Mouse (Mus musculus) E14TG2a.4 (cell line): Measurements from ENCODE around the gene Prkce.

ENCODE experiments used
- H3K27me3 ChIP-seq: 2 replicates; pipeline ENCODE4 v1.6.1; 2014; ENCODE audit warnings: low read length, control low read depth; ENCODE audit not compliant: insufficient read depth
- H3K36me3 ChIP-seq: 2 replicates; pipeline ENCODE4 v1.6.1; 2014; ENCODE audit warnings: low read length, control low read depth; ENCODE audit not compliant: insufficient read depth
- H3K4me1 ChIP-seq: replicated peaks from 2 replicates; pipeline ENCODE4 v1.6.1; 2014; ENCODE audit warnings: low read depth, low read length, control low read depth
- H3K4me3 ChIP-seq: replicated peaks from 2 replicates; pipeline ENCODE4 v1.5.1; 2014; ENCODE audit warnings: mild to moderate bottlenecking, low read length
- H3K9me3 ChIP-seq: 2 replicates; pipeline ENCODE4 v1.6.1; 2014; ENCODE audit warnings: low read length, control low read depth
- CTCF ChIP-seq: conservative IDR thresholded peaks from 2 replicates; pipeline ENCODE4 v1.5.1; 2014; ENCODE audit warnings: low read length
- NANOG ChIP-seq: IDR thresholded peaks from 2 replicates; pipeline ENCODE4 v1.6.1; 2014; ENCODE audit warnings: borderline replicate concordance, low read length, mixed read lengths
- POU5F1 ChIP-seq: IDR thresholded peaks from 2 replicates; pipeline ENCODE4 v1.6.1; 2014; ENCODE audit warnings: low read length, borderline replicate concordance

The Prkce gene

DNA sequence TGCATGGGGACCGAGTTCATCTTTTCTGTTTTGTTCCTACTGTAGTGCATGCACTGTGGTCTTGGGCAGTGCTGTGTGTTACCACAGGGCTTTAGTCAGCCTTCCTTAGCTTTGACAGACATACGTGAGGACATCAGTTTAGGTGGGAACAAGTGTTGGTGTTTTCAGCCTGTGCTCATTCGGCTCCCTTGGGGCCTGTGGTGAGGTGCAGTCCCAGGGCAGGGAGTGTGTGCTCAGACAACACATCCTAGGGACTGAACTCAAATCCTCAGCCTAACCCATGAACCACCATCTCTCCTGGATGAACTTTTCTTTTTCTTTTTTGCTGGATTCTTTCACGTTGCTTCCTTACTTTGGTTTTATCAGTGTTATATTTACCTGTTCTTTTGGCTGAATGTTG, 535.8 kb downstream of the Prkce start:
- TF ChIP-seq CTCF (no peak), POU5F1 (no peak), NANOG (no peak)

GRCm38 (mm10) chr17:86705236-86705635, 537.7 kb downstream of the Prkce start:
- no peaks in the 10 kb centered on the region for H3K27me3 ChIP-seq
- peaks cover 3% of the 10 kb centered on the region; the same call in 1 of the 2 replicates for H3K9me3 ChIP-seq
- H3K4me3 ChIP-seq: no peak overlapping the region
- no peaks in the 10 kb centered on the region for H3K36me3 ChIP-seq
- no peaks in the 10 kb centered on the region for H3K4me1 ChIP-seq
- no peak for TF ChIP-seq POU5F1
- TF ChIP-seq CTCF: no peak
- no peak for TF ChIP-seq NANOG

More for the DNA sequence above, 535.8 kb downstream of the Prkce start:
- H3K27me3 ChIP-seq: no peaks in the 10 kb centered on the region
- peaks cover 3% of the 10 kb centered on the region; the same call in 1 of the 2 replicates for H3K9me3 ChIP-seq
- H3K4me3 ChIP-seq: no peak overlapping the region
- H3K4me1 ChIP-seq: no peaks in the 10 kb centered on the region
- H3K36me3 ChIP-seq: no peaks in the 10 kb centered on the region

DNA sequence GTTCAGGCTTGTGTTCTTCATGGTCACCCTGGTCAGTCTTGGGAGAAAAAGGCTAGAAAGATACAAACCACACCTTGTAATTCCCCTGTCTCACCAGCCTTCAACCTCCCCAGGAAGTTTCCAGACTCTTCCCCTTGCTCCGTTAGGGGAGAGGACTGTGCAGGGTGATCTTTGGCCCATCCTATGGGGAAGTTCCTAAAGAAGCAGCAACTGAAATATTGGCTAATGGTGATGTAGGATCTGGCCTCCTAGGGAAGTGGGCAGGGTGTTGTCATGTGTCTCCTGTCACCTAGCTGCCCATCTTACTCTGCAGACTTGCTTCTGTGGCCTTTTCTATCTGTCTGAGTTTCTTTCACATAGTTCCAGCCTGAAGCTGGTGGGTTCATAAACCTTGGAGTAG, 538.9 kb downstream of the Prkce start:
- Histone ChIP-seq H3K4me1 (no peaks in the 10 kb centered on the region), H3K36me3 (no peaks in the 10 kb centered on the region), H3K9me3 (no peaks in the 10 kb centered on the region), H3K4me3 (no peak overlapping the region), H3K27me3 (no peaks in the 10 kb centered on the region)
- TF ChIP-seq CTCF (no peak), POU5F1 (no peak), NANOG (no peak)
